Mouse (Mus musculus): ENCODE data around the gene Ubash3a. TPM values are rescaled to one million over a fixed set of nuclear protein-coding genes. Genes with fewer than 3 reads are reported as not detected.

Ubash3a gene
- not detected for polyA plus RNA-seq (2014; fragmentation: Illumina TruSeq; extraction: RNeasy Lipid Tissue Mini Kit (QIAGEN cat#74804); ENCODE audit: low read depth, low replicate concordance)

GRCm38 (mm10) chr17:31207771-31208334 is at the start of gene Ubash3a:
Ubash3a (plus strand) TSS chr17:31207873.

GRCm38 (mm10) chr17:31165127-31165526 is 42.5 kb upstream of the Ubash3a start, which contains the start of gene Tff1:
Tff1 (minus strand) TSS chr17:31165277.

GRCm38 (mm10) chr17:31198877-31199276 is 8.8 kb upstream of the Ubash3a start, which contains the start of gene Tmprss3:
Tmprss3 (minus strand) TSS chr17:31198977.

GRCm38 (mm10) chr17:31276922-31277918 is 69.5 kb downstream of the Ubash3a start, which contains the start of gene Rsph1:
Rsph1 (minus strand) TSS chr17:31277383.

GRCm38 (mm10) chr17:31286492-31286891 is 78.8 kb downstream of the Ubash3a start, which contains the start of gene Slc37a1:
Slc37a1 (plus strand) TSS chr17:31286792.

Other genes with a start within 250 kb of the Ubash3a start
- 1.8 TPM for gene Abcg1, start 150.2 kb upstream of the Ubash3a start, polyA plus RNA-seq (2014; fragmentation: Illumina TruSeq; extraction: RNeasy Lipid Tissue Mini Kit (QIAGEN cat#74804); ENCODE audit: low read depth, low replicate concordance)
- not detected for gene Tff3, start 78.2 kb upstream of the Ubash3a start, polyA plus RNA-seq (2014; fragmentation: Illumina TruSeq; extraction: RNeasy Lipid Tissue Mini Kit (QIAGEN cat#74804); ENCODE audit: low read depth, low replicate concordance)
- not detected for gene Tff2, start 63.6 kb upstream of the Ubash3a start, polyA plus RNA-seq (2014; fragmentation: Illumina TruSeq; extraction: RNeasy Lipid Tissue Mini Kit (QIAGEN cat#74804); ENCODE audit: low read depth, low replicate concordance)
- gene Tff1, start 42.6 kb upstream of the Ubash3a start, polyA plus RNA-seq (2014; fragmentation: Illumina TruSeq; extraction: RNeasy Lipid Tissue Mini Kit (QIAGEN cat#74804); ENCODE audit: low read depth, low replicate concordance), result not detected
- not detected for gene Tmprss3, start 8.9 kb upstream of the Ubash3a start, polyA plus RNA-seq (2014; fragmentation: Illumina TruSeq; extraction: RNeasy Lipid Tissue Mini Kit (QIAGEN cat#74804); ENCODE audit: low read depth, low replicate concordance)
- 1.2 TPM for gene Rsph1, start 69.5 kb downstream of the Ubash3a start, polyA plus RNA-seq (2014; fragmentation: Illumina TruSeq; extraction: RNeasy Lipid Tissue Mini Kit (QIAGEN cat#74804); ENCODE audit: low read depth, low replicate concordance)
- gene Slc37a1, start 78.9 kb downstream of the Ubash3a start, polyA plus RNA-seq (2014; fragmentation: Illumina TruSeq; extraction: RNeasy Lipid Tissue Mini Kit (QIAGEN cat#74804); ENCODE audit: low read depth, low replicate concordance), result 7.5 TPM
- 7.4 TPM for gene Pde9a, start 178.3 kb downstream of the Ubash3a start, polyA plus RNA-seq (2014; fragmentation: Illumina TruSeq; extraction: RNeasy Lipid Tissue Mini Kit (QIAGEN cat#74804); ENCODE audit: low read depth, low replicate concordance)

Measured in heart, adult 10 weeks (tissue).